Mouse (Mus musculus): ENCODE data around the gene Focad.
A peak's percentile ranks its signal among the peaks of the same experiment; 100 is the strongest.

Gene Focad

DNA sequence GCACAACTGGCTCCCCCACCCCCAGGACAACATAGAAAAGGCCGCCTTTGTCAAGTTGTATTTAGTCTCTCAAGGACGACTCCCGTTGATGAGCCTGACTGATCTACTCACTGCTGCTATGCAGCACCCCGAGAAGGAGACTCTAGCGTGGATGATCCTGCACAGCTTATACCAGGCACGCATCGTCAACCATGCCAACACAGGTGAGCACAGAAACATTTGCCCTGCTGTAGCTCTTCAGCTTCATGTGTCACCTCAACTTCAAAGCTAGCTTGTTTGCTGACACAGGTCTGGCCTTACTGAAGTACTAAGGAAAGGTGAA is 306.5 kb downstream of the Focad start:
- DNase-seq: peak in 1 of 2 experiments; percentile 5

DNA sequence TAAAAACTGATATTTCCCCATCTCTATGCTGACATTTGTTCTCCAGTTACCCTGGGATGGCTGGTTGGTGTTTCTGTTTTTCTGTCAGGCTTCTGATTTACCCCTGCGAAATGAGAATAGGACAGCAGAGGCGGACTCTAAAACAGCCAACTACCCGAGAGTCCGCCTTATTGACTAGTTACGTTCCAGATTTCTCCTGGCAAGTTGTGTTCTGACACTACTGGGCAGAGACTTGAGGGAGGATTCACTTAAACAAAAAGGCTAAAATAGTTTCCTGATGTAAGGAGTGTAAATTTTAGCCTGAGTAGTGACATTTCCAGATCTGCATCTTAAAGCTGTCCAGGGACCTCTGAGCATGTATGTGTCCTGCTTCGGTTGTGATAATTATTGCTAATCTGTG is 308.5 kb downstream of the Focad start:
- no peak for DNase-seq

DNA sequence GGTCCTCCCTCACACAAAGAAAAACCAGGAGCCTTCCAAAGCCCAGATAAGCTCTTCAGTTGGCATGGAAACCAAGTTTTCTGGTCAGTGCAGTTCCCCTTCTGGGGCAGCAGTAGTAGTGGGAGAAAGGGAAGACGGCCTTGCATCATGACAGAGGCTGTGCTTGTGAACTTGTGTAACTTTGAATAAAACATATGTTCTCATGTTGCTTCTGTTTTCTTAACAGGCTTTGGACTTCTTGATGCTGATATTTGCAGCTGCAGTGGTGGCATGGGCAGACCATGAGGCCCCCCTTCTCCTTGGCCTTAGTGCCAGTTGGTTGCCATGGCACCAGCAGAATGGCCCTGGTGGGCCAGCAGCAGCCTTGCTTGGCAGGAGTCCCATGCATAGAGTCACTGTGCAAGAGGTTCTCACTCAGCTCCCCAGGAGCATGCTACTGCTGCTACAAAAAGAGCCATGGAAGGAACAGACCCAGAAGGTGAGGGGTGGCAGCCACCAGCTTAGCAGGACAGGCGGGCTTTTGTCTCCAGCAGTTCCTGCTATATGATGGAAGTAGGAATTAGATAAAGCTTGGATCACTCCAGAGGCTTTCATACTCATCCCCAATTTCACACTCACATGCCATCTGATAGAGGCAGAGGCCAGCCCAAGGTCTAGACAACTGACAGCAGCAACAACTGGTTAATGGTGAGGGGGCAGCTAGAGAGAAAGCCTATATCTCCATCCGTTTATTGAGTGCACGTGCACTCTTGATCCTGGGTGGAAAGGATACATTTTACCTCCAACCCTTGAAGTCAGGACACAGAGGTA is 312.7 kb downstream of the Focad start:
- DNase-seq: peak in 1 of 2 experiments; percentile 12

DNA sequence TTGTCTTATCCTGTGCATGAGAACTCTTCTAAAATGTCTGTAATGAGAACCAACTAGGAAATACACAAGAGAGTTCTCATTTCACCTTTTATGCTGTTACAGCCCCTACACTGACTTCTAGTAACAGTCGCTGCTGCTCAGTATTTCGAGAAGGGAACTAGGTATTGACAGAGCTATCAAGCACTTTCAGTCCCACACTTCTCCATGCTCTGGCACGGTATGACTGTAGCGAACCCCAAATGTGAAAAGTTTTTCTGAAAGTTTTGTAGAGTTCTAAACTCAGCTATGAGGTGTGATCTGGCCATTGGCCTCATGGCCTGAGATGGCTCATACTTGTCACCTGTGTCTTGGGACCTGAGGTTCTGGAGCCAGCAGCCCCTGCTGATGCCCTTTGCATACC is 314.9 kb downstream of the Focad start:
- no peak for DNase-seq

DNA sequence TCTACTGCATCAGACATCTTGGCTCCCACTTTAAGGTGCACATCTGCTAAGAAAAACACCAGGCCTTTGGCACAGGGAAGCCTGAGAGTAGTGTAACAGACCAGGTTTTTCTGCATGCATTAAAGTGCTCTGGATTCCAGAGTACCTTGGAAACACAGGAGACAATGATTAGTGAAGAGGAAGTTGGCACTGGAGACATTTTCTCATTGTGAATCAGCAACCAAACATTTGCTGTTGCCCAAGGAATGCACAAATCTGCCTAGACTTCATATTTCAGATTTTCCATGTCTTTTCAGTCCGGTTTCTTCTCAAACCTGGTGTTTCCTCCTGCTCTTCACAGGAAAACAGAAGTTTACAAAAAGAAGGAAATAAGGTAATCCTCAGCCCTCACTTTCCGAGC is 317.9 kb downstream of the Focad start:
- no peak for DNase-seq

DNA sequence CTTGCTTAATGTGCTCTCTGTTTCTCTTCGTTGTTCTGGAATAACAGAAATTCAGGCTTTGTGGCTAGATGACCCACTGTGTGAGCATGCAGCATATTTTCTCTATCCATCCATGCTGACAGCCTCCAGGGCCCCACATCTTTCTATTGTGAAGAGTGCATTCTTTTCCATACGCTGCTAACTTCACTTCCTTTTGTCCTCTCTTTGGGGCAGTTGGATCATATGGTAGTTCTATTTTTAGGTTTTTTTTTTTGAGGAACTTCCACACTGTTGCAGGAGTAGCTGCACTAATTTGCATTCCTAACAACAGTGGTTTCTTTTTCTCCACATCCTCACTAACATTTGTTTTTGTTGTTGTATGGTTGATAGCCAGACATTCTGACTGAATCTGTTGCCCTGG is 320.6 kb downstream of the Focad start:
- DNase-seq: no peak

DNA sequence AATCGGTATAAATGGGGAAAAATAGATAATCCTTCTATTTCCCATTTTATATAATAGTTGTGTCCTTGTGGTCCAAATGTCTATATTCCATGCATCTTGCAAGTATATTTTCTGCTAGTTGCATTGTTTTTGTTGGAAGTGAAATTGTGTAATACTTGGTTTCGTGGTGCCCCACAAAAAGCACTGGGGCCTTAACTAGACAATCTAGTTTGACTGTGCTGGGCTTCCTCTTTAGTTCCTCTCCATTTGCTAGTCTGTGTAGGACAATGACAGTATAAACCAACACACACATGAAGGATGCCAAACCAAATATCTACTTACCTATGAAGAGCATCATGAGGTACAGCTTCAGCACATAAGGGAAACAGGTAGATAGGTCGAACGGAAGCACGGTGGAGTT is 324.9 kb downstream of the Focad start:
- no peak for DNase-seq

DNA sequence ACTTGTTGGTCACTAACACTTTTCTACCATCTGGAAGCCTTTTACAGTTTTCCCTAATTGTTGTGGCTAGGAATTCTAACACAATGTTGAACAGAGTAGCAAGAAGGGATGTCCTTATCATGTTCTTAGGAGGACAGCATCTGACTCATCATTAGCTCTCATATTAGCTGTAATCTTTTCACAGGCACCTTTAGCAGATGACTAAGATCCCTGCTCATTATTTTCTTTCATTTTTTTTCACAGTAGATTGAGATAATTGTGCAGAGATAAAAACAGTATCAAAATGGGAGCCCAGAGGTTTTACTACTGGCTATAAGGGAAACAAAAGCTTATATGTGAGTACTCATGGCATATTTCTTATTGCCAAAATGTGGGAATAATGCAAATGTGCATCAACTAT is 330.1 kb downstream of the Focad start:
- no peak for DNase-seq

DNA sequence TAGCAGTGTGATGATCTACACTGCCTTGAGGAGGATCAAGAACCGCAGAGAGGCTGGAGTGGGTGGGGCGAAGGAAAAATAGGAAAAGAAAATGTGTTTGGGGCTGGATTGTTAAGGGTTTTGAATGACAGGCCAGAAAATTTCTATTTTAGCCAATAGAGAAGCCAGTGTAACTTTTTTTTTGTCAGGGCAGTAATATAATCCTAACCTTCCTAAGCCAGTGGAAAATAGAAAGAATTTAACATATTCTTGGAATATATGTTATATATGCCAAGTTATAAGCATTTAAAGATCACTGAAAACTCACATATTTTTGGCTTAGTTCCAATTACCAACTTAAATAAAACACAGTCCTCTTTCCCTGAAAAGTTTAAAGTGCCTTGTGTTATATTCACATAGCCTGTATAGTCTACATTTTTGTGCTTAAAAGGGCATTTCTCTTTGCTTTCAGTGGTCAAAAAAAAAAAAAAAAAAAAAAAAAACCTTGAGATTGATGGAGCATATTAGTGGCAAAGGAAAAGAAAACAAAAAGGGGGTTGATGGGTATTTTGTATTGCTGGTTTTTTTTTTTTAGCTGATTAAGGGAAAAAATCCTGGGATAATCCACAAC is 333.3 kb downstream of the Focad start:
- no peak for DNase-seq

DNA sequence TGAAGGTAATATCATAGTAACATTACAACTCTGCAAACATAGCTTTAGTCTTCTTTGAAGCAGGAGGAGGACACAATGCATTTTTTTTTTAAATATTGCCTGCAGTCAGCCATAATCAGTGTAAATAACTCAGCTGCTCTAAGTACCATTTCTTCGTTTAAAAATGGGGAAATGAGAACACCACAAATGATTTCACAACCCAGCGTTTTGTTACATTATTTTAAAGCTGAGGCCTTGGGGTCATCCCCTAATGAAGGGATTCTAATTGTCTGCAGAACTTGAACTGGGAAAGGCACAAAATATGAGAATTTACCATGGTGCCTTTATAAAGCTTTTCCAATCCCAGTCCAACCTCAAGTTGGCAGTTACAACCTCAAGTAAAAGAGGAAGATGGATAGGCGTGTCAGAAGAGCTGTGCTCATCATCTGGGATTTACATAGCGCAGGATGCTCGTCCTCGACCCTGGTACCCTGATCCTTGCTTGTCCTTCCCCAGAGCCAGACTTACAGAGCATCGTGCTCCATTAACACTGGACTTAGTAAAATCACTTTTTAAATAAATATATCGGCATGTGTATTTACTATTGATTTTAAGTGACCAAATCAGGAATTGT is 338.1 kb downstream of the Focad start:
- no peak for DNase-seq

DNA sequence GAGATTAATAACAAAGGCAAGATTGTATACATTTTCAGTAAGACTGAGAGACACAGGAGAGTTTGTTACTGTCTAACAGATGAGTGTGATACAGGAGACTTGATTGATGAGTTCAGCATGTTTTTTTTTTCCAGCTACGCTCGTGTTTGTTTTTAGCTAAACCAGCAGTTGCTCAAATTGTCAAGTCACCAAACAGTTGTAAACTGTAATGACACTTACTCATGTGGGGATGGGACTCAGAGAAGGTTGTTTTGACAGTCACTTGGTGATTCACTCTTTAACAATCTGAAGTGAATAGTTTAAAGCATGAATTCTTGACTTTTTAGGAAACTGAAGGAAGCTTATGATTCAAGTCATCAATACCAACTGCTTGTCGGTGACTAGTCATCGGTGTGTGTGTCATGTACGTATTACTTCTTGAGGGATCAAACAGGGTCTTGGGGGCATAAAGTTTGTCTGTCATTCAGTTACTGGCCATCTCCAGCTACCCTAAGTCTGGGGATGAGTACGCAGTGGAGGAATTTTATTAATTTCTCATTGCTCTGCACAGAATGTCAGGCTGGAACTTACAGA is 342.2 kb downstream of the Focad start:
- no peak for DNase-seq

DNA sequence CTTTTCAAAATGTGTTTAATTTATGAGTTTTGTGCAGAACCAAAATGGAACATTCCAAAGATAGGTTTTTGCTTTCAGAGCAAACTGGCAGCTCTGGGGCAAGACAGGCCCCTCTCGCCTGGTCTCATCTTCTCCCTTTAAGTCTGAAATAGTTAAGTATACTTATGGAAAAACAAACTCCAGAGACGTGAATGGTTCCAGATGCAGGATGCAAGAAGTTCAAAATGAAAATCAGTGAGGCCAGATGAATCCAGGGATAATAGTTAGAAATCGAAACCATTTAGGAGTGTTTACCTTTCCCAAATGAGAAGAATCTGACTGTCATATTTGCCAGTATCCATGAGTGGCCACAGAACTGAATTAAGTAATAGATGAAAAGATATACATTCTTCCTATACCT is 342.7 kb downstream of the Focad start:
- DNase-seq: no peak

DNA sequence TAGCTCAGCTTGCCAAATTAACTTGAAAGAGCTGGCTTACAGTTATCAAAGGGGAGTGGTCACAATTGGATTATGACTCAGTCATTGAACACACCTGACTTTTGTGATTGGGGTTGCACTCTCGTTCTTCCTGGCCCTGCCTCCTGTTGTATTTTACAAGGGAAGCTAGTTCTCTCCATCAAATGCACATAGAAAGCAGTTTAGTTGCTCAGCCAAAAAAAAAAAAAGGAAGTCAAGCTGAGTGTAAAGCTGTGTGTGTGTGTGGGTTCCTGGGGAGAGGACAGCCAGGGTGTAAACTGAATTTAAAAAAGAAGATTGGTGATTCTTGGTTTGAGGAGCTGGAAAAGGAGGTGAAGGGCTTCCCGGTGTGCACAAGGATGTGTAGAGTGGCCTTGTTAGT is 343.5 kb downstream of the Focad start:
- DNase-seq: no peak

DNA sequence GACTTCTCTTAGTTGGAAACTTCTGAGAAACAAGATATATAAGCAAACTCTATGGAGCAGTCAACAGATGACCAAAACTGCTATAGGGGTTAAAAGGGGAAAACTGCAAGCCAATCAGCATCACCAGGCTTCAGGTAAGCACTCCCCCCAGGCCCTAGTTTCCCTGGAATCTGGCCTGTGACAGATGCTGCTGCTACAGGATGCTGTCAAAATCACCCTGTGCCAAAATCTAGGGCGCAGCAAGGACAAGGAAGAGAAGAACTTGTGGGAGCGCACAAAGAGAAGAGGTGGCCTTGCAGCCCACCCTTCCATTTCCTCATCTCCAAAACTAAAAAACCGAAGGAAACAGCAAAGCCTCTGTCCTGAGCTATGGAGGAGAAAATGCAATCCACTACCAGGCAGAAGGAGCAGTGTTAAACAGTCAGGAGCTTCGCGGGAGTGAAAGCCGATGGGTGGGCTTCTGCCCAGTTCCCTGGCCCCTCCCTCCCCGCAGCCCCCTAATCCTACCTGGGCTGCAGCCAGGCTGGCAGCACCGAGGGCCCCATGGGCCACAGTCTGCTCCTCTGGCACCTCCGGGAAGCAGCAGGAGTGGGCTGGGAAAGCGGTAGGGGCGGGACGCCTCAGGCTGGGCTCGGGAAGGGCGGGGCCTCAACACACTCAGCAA is 344.0 kb downstream of the Focad start, which contains the start of gene Hacd4:
Gene Hacd4, minus strand, starts transcription at position 603 of the 664 bp plus-strand sequence.
- DNase-seq: peak; percentile 81 to 90

DNA sequence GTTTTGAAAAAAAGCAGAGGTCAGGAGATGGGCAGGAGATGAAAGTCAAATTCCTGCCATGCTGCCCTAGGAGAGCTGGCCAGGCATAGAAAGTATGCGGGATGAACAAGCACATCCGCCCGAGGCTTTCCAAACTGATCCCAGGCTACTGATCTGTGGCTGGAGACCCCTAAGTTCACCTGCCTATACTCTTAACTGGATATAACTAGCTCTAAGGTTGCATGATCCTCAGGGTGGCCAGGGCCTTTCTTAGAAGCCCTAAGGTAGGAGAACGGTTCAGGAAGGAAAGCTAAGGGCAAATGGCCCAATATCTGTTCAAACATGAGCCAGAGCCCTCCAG is 344.5 kb downstream of the Focad start:
- DNase-seq: no peak

DNA sequence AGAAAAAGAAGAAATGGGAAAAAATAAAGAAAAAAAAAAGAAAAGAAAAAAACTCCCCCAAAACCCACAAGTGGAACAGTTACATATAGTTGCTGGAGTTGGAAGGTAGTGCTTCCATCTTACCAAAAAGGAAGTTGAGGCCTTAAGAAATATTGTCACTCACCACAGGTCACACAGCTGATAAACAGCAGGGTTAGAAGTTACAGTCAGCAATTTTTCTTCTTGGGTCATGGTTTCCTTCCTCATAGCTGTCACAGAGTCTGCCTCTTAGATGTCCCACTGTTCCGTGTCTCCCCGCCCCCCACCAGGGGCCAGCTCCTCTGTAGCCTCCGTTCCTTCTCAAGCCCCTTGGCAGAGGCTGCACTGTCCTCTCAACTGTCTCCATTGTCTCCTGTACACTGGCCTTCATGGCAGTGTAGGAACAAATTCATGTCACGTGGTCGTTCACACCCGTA is 345.3 kb downstream of the Focad start:
- DNase-seq: peak; percentile 38 to 51

DNA sequence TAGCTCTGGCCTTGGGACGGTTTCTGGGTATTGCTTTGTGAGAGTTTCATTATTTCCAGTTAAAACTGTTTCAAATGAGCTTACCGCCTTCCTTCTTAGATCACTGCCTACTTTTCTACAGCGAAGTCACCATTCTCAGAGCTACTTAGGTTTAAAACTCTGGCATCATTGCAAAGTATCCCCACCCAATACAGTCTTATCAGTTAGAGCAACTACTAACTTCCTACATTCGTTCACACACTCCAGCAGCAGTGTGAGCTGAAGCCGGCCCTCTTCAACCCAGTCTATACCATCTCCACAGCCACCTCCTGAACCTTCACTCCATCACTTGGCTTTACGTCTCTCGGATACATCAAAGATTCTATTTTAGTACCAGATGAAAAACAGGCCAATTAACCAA is 346.4 kb downstream of the Focad start:
- no peak for DNase-seq

DNA sequence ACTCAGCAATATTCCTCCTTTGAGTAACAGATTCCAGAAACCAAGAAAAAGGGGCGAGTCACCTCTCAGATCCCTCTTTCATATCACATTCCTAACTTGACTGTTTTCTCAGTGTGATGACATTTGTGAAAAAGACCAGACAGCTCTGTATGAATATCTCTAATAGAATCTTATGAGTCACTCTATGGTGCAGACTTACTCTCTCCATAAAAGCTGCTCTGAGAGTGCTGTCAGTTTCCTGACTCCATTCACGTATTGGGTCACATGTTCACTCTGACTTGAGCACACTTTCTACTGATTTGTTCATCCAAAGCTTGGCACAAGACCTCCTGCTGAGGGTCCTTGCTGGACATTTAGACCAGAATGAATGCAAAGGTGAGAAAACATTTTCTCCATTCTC is 354.5 kb downstream of the Focad start:
- no peak for DNase-seq

DNA sequence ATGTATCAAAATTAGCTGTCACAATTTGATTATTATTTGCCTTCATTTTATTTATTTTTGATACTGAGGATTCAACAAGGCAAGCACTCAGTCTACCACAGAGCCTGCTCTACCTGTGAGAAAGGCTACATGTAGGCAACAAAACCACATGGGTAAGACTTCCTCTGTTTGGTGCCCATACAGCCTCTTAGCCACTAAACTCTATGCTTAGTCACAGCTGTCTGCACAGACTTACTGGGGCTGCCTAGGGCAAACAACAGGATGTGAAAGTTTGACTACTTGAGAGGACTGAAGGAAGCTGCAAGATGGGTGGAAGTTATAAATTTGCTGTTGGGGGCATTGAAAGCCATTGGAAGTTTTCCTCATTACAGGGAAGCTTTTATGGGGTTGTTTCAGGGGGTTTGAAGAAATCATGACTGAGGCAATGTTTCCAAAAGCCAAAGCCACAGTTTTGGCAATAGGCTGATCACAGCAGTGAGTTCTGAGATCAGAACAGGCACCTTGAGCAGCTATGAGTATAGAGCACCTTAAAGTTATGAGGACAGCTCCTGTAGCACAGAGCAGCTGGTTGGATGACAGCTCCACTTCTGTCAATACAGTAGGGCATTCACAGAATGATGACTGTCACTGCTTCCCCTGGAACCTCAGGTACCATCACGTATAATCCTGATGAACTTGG is 355.8 kb downstream of the Focad start:
- no peak for DNase-seq

DNA sequence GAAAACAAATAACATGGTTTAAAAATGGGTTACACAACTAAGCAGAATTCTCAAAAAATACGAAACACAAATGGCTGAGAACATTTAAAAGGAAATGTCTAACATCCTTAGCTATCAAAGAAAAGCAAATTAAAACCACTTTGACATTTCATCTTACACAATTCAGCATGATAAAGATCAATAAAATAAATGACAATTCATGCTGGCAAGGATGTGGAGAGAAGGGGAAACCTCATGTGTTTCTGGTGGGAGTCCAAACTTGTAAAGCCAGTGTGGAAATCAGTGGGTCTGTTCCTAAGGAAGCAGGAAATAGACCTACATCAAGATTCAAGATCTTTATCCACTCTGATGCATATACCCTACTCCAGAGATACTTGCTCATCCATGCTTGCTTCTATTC is 363.7 kb downstream of the Focad start:
- no peak for DNase-seq

DNA sequence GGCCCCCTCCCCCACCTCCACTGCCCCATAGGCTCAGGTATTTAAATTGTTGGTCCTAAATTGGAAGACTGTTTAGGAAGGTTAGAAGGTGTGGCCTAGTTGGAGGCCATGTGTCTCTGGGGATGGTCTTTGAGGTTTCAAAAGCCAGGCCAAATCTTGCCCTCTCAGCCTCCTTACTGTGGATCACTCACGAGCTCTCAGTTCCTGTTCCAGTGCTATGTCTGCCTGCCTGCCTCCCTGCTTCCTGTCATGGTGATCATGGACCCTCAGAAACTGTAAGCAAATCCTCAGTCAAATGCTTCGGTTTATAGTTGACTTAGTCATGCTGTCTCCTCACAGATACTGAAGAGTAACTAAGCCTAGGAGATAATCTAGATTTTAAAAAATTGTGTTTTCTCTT is 364.2 kb downstream of the Focad start:
- DNase-seq: no peak

All from kidney, postnatal 4 days (tissue).